In the genomic region with DNA sequence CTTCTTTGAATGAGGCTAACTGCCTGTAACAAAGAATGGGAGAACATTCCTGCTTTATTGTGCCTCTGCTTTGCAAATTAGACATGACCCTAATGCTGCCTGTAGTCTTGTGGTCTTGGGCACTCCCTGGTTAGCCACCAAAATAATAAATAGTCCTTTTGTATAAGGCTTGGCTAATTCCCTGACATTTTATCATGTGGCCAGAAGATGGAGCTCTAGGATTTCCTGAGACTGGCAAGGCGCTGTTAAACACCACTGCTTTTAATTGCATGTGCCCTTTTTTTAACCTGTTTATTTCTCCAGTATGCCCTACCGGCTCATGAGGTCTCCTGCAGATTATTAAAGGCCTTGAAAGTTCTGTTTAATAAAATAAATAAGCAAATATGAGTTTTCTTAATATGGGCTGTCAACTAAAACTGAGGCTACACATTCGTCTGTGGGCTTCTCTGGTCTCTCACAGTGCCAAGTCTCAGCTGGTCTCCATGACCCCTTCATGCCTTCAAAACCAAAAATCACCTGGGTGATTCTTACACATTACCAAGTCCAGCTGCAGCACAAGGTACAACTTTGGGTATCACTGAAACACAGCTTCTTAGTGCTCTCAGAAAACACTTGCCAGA, we compare ENCODE assay signal across 10 mouse cellular contexts. TPM values are rescaled to one million over a fixed set of nuclear protein-coding genes. Genes with fewer than 3 reads are reported as not detected.
DNase-seq lines count a peak whose midpoint lies in the region; ATAC-seq lines count a peak whose summit lies in the region.
"Had no signal": no experiment of that assay in that cellular context is flagged by ENCODE, and none has a peak within 500 bp of the region (broad histone marks: within the 10 kb centered on the region; RNA-seq: fewer than 3 reads in every experiment).

No protein-coding gene starts in this region.

- H3K27ac ChIP-seq in hindbrain, embryonic 10.5 days: no peak overlapping the region
- H3K27ac ChIP-seq: embryonic facial prominence, embryonic 13.5 days; lung, embryonic 15.5 days had no signal

- intact Hi-C loops in left cerebral cortex, postnatal 25 days (cut with DNase I): loop anchor here (10.0 kb wide), 1 partner anchor 794 kb away; no protein-coding TSS in a partner anchor

- H3K4me3 ChIP-seq in hindbrain, embryonic 10.5 days: no peak overlapping the region
- H3K4me3 ChIP-seq: embryonic facial prominence, embryonic 13.5 days; lung, embryonic 15.5 days had no signal

- peak; percentile 51; the same call in 1 of the 2 replicates for ATAC-seq in neutrophil, adult 5-6 weeks (ENCODE audit: extremely low read depth, insufficient number of reproducible peaks, low FRiP score, poor library complexity, severe bottlenecking)

- WGBS in hindbrain, embryonic 10.5 days: 28% methylated on average over 3 of the region's 3 CpGs

- H3K27me3 ChIP-seq in hindbrain, embryonic 10.5 days (ENCODE audit: insufficient read depth, poor library complexity, severe bottlenecking): no peaks in the 10 kb centered on the region
- H3K27me3 ChIP-seq: embryonic facial prominence, embryonic 13.5 days; lung, embryonic 15.5 days had no signal

- DNase-seq in left cerebral cortex, adult 11 months (ENCODE audit: low spot score): peak; percentile 26
- DNase-seq in left cerebral cortex, adult 8-10 months (ENCODE audit: low spot score in 2 of 2): no peak
- DNase-seq in MEL-GATA-1-ER (ENCODE audit: extremely low read depth, low read depth): peak; percentile 55
- peak; percentile 16 to 34 for DNase-seq in cerebellum, postnatal 25 days
- DNase-seq in hindbrain, embryonic 10.5 days (ENCODE audit: low spot score): peak; percentile 3
- DNase-seq in left cerebral cortex, postnatal 25 days (ENCODE audit: low spot score in 2 of 2): peak; percentile 45 to 56
- DNase-seq in spleen, adult 12 weeks (ENCODE audit: low spot score): no peak

- no peaks in the 10 kb centered on the region for H3K4me1 ChIP-seq in hindbrain, embryonic 10.5 days (replicated peaks)
- H3K4me1 ChIP-seq: embryonic facial prominence, embryonic 13.5 days; lung, embryonic 15.5 days had no signal

- no peaks in the 10 kb centered on the region for H3K36me3 ChIP-seq in hindbrain, embryonic 10.5 days
- H3K36me3 ChIP-seq: embryonic facial prominence, embryonic 13.5 days; lung, embryonic 15.5 days had no signal

- H3K9me3 ChIP-seq in hindbrain, embryonic 10.5 days: no peaks in the 10 kb centered on the region
- H3K9me3 ChIP-seq: lung, embryonic 15.5 days had no signal

RNA-seq across cellular contexts. Expression of gene Golim4, which starts 51.9 kb away (rescaled TPM):
- 10 to 100 TPM; 20.8 to 27.6 (median 25.6) TPM for total RNA-seq in left cerebral cortex, adult 8-10 months (2022)
- polyA plus RNA-seq in hindbrain, embryonic 10.5 days (2016; fragmentation: Nextera tagmentation; extraction: Ambion mirVana): 45.0 and 56.2 TPM in 2 replicates
- total RNA-seq in left cerebral cortex, postnatal 25 days (2021): 10 to 100 TPM; 20.0 to 21.0 TPM
- 8.1 and 9.2 TPM in 2 replicates for total RNA-seq in neutrophil, adult 5-6 weeks (2017)

Comparison
In these comparisons a context has a peak if more than half of its experiments do, and no peak if none do; other contexts are left out.
1. DNase-seq: peak in left cerebral cortex, adult 11 months (single experiment), MEL-GATA-1-ER (single experiment), cerebellum, postnatal 25 days (2 of 2), hindbrain, embryonic 10.5 days (single experiment) and left cerebral cortex, postnatal 25 days (2 of 2); none in left cerebral cortex, adult 8-10 months (0 of 2) and spleen, adult 12 weeks (single experiment).